Mouse (Mus musculus) urinary bladder, adult 2 months (tissue): ENCODE measurements around the gene Cspg4. TPM values are rescaled to one million over a fixed set of nuclear protein-coding genes. Genes with fewer than 3 reads are reported as not detected.
A peak's percentile ranks its signal among the peaks of the same experiment; 100 is the strongest.
"Not testable (repeated sequence)": the region's sequence is repeated elsewhere in the genome, so short reads cannot be mapped to it uniquely, and the experiment has no call there.

ENCODE experiments used
- DNase-seq: peaks from one replicate; pipeline ENCODE4 v3.0.0; 2022; ENCODE audit warnings: low spot score
- polyA plus RNA-seq: library from polyadenylated mRNA; depleted of rRNA; stranded (reverse); fragments of >200 nt; gene quantifications from 2 replicates; pipeline ENCODE4 v1.2.3, GENCODE M21; 2012; rRNA removed

Cspg4 gene
- polyA plus RNA-seq, 1 experiment, result 27.7 TPM

- no peak for DNase-seq
These were observed 61.6 kb downstream of the Cspg4 start for GRCm38 (mm10) chr9:56926387-56926786.

DNA sequence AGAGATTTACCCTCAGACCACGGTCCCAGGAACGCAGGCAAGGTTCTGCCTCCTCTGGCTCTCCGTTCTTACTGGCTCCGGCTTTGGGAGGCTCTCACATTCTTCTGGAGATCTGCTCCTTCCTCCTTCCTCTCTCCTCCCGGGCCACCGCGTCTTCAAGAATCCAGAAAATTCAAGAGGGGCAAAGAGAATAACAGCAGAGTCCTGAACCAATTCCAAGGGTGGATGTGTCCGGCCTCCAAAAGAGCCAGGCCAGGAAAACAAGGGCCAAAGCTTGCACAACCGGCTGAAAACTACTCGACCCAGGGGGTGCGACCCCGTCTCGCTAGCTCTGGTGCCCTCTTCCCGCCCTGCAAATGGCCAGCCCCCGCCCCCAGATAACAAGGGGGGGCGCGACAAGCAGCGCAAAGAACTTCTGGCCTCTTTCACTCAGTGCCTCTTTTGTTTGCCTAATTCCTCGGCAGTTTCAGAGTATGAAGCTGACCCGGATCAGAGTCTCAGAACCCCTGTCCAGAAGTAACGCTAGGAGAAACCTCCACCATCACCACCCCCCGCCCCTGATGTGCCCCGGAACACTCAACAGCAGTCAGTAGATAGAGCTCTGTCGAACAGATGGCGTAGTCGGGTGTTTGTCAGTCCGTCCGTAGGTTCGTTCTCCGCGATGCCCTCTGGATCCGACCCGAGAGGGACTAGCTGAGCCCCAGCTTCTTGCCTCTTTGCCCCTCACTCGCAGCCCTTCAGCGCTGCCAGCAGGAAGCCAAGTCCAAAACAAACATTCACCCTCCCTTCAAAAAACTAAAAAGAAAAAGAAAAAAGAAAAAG, 62.6 kb downstream of the Cspg4 start:
- no peak for DNase-seq

GRCm38 (mm10) chr9:56928041-56928811, 63.4 kb downstream of the Cspg4 start, which contains the start of gene Snx33:
Snx33 (minus strand) TSS chr9:56928371.
- DNase-seq, result peak; percentile 94

DNA sequence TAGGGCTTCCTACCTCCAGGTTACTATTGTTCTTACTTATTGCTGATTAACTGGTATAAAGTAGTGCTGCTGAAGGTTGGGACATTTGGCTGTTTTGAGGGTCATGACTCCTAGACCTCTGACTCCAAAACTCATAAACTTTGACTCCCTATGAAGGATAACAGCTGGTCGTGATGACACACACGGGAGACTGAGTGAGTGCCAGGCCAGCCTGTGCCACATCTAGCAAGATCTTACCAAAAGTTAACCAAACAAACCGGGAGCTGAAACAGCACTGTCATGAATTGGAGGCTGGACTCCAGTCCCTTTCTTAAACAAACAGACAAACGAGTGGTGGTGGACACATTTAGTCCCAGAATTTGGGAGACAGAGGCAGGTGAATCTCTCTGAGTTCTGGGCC, 64.7 kb downstream of the Cspg4 start:
- DNase-seq, result no peak

DNA sequence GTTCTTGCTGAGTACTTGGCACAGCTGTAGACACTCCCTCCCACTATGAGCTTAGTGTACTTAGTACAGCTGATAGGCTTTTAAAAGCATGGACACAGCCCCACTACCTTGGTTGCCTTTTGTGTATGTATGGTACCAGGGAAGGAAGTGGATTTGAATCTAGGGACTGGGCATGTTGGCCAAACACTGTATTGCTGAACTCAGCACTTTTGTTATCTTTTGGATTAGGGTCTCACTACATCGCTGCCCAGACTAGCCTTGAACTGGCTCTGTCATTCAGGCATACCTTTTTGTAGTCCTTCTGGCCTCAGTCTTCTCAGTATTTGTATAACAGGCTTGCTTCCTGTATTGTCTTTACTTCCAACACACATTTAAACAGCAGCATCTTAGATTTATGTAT, 65.7 kb downstream of the Cspg4 start:
- DNase-seq, result no peak

GRCm38 (mm10) chr9:56936861-56937222, 72.0 kb downstream of the Cspg4 start:
- no peak for DNase-seq

DNA sequence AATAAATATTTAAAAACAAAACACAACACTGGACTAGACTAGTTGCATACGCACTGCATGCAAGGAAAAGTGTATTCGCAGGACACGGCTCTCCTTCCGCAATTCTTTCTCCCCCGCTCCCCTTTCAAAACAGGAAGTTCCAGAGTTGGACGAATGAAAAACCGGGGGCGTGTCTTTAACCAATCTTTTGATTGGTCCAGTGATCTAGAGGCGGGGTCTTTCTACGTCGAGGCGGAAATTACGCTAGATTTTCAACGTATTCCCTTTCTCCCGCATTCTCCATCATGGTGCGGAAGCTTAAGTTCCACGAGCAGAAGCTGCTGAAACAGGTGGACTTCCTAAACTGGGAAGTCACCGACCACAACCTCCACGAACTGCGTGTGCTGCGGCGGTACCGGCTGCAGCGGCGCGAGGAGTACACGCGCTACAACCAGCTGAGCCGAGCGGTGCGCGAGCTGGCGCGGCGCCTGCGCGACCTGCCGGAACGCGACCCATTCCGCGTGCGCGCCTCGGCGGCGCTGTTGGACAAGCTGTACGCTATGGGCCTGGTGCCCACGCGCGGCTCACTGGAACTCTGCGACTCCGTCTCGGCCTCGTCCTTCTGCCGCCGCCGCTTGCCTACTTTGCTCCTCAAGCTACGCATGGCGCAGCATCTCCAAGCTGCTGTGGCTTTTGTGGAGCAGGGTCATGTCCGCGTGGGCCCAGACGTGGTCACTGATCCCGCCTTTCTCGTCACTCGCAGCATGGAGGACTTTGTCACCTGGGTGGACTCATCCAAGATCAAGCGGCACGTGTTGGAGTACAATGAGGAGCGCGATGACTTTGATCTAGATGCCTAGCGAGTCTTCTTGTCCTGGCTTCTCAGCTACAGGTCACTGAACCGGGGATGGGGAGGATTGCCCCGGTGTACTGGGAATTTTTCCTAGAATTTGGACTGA, 72.7 kb downstream of the Cspg4 start, which contains the start of gene Imp3:
Imp3 (plus strand) TSS at position 253 of the 938 bp plus-strand sequence.
- peak; percentile 80 for DNase-seq

GRCm38 (mm10) chr9:56938374-56938773, 73.5 kb downstream of the Cspg4 start:
- DNase-seq, result no peak

DNA sequence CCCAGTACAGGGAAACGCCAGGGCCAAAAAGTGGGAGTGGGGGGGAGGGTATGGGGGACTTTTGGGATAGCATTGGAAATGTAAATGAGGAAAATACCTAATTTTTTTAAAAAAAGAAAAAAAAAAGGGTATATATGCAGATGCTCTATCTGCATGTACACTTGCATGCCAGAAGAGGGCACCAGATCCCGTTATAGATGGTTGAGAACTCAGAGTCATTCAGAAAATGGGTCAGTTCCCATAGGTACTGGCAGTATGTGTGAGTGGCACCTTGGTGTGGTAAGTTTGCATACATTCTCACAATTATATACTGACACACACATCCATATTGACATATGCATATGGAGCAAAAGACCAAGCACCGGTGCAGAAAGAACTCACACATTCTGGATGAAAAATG, 82.6 kb downstream of the Cspg4 start:
- not testable (repeated sequence) for DNase-seq

- not testable (repeated sequence) for DNase-seq
These were observed 83.9 kb downstream of the Cspg4 start for GRCm38 (mm10) chr9:56948699-56949098.

Other genes with a start within 250 kb of the Cspg4 start
- gene Lingo1, start 68.6 kb upstream of the Cspg4 start, polyA plus RNA-seq, result 3.0 and 3.8 TPM in 2 replicates
- 0.96 and 1.1 TPM in 2 replicates for gene Odf3l1, start 354 bp upstream of the Cspg4 start, polyA plus RNA-seq
- 21.3 and 24.1 TPM in 2 replicates for gene Snx33, start 63.3 kb downstream of the Cspg4 start, polyA plus RNA-seq
- gene Imp3, start 72.4 kb downstream of the Cspg4 start, polyA plus RNA-seq, result 121 and 136 TPM in 2 replicates
- 11.3 and 13.0 TPM in 2 replicates for gene Snupn, start 85.8 kb downstream of the Cspg4 start, polyA plus RNA-seq
- 26.2 TPM in 2 replicates for gene Ptpn9, start 129.9 kb downstream of the Cspg4 start, polyA plus RNA-seq
- gene Sin3a, start 207.0 kb downstream of the Cspg4 start, polyA plus RNA-seq, result 32.3 TPM in 2 replicates